ENCODE assay signal across 8 mouse cellular contexts in genomic region chr9:96632073-96632690, GRCm38 (mm10). TPM values are rescaled to one million over a fixed set of nuclear protein-coding genes. Genes with fewer than 3 reads are reported as not detected.
DNase-seq lines count a peak whose midpoint lies in the region; ATAC-seq and TF ChIP-seq lines count a peak whose summit lies in the region.

No protein-coding gene starts in this region.

- peak overlapping the region; percentile 96 for H3K27ac ChIP-seq in layer of hippocampus, adult 2 months
- no peak overlapping the region for H3K27ac ChIP-seq in forebrain, embryonic 15.5 days (replicated peaks)
- no peak overlapping the region for H3K27ac ChIP-seq in neural tube, embryonic 14.5 days (ENCODE audit: low read depth, low read length)

- DNase-seq in layer of hippocampus, adult 2 months (ENCODE audit: low spot score in 2 of 2), result no peak
- no peak for DNase-seq in layer of hippocampus, adult 11-12 months (ENCODE audit: low spot score)
- peak; percentile 41 to 48 for DNase-seq in kidney, postnatal 36 days
- no peak for DNase-seq in gastrocnemius, adult 8-10 months (ENCODE audit: low spot score in 2 of 2)
- no peak for DNase-seq in testis, postnatal 14 days (ENCODE audit: low spot score)
- DNase-seq in spleen, adult 18-20 months, result no peak

- TF ChIP-seq CTCF in layer of hippocampus, adult 2 months (conservative IDR thresholded peaks at IDR 0.05), result no peak

- no peaks in the 10 kb centered on the region for H3K27me3 ChIP-seq in forebrain, embryonic 15.5 days
- no peaks in the 10 kb centered on the region for H3K27me3 ChIP-seq in neural tube, embryonic 14.5 days (ENCODE audit: control insufficient read depth, insufficient read depth, low read length)

- peak overlapping the region; percentile 75 for H3K4me3 ChIP-seq in layer of hippocampus, adult 2 months
- H3K4me3 ChIP-seq in forebrain, embryonic 15.5 days, result peak overlapping the region; percentile 82
- H3K4me3 ChIP-seq in neural tube, embryonic 14.5 days (ENCODE audit: low read depth, low read length), result no peak overlapping the region; the same call in 1 of the 2 replicates

- H3K36me3 ChIP-seq in forebrain, embryonic 15.5 days, result no peaks in the 10 kb centered on the region
- no peaks in the 10 kb centered on the region for H3K36me3 ChIP-seq in neural tube, embryonic 14.5 days (ENCODE audit: control insufficient read depth, insufficient read depth, low read length)

- peak overlapping the region; percentile 79 for H3K4me2 ChIP-seq in forebrain, embryonic 15.5 days (replicated peaks)
- H3K4me2 ChIP-seq in neural tube, embryonic 14.5 days (ENCODE audit: low read depth, low read length), result peak overlapping the region; percentile 70

- ATAC-seq in forebrain, embryonic 15.5 days (replicated peaks), result no peak
- ATAC-seq in neural tube, embryonic 14.5 days (ENCODE audit: low read depth), result no peak

- no peak overlapping the region for H3K9ac ChIP-seq in forebrain, embryonic 15.5 days (replicated peaks)
- no peak overlapping the region for H3K9ac ChIP-seq in neural tube, embryonic 14.5 days (replicated peaks; ENCODE audit: low read depth, low read length)

- WGBS in forebrain, embryonic 15.5 days, result 60% methylated on average over 6 of the region's 6 CpGs
- 67% methylated on average over 6 of the region's 6 CpGs for WGBS in neural tube, embryonic 14.5 days

- no peaks in the 10 kb centered on the region for H3K9me3 ChIP-seq in forebrain, embryonic 15.5 days
- no peaks in the 10 kb centered on the region for H3K9me3 ChIP-seq in neural tube, embryonic 14.5 days (ENCODE audit: control insufficient read depth, low read length)

- H3K4me1 ChIP-seq in forebrain, embryonic 15.5 days, result peaks cover 10% of the 10 kb centered on the region
- no peaks in the 10 kb centered on the region for H3K4me1 ChIP-seq in neural tube, embryonic 14.5 days (ENCODE audit: control insufficient read depth, insufficient read depth, low read length)

RNA-seq across cellular contexts. Expression of gene Rasa2, which starts 0.8 kb away (rescaled TPM):
- 10 to 100 TPM; 27.7 to 31.8 TPM for total RNA-seq in layer of hippocampus, adult 2 months (2021)
- polyA plus RNA-seq in forebrain, embryonic 15.5 days (2015; fragmentation: Nextera tagmentation; extraction: Ambion mirVana), result 17.2 and 18.8 TPM in 2 replicates
- polyA plus RNA-seq in neural tube, embryonic 14.5 days (2014; fragmentation: Nextera tagmentation; extraction: Ambion mirVana), result 22.4 and 24.0 TPM in 2 replicates
- total RNA-seq in gastrocnemius, adult 8-10 months (2022), result 1 to 10 TPM; 2.1 to 3.3 (median 2.4) TPM

Comparison
In these comparisons a context has a peak if more than half of its experiments do, and no peak if none do; other contexts are left out.
1. DNase-seq: peak in kidney, postnatal 36 days (2 of 2); none in layer of hippocampus, adult 2 months (0 of 2), layer of hippocampus, adult 11-12 months (single experiment), gastrocnemius, adult 8-10 months (0 of 2), testis, postnatal 14 days (single experiment) and spleen, adult 18-20 months (0 of 2).
2. RNA of gene Rasa2, which starts 0.8 kb away (total RNA-seq): 27.7 to 31.8 TPM in layer of hippocampus, adult 2 months; 2.1 to 3.3 TPM in gastrocnemius, adult 8-10 months; every median in the first group is over 4 times any median in the second.